Mouse (Mus musculus): ENCODE data around the gene Tas2r139. TPM values are rescaled to one million over a fixed set of nuclear protein-coding genes. Genes with fewer than 3 reads are reported as not detected.
"Not testable (repeated sequence)": the region's sequence is repeated elsewhere in the genome, so short reads cannot be mapped to it uniquely, and the experiment has no call there.

The Tas2r139 gene
- not detected in 2 replicates for polyA plus RNA-seq (2016; fragmentation: Nextera tagmentation; extraction: Ambion mirVana)

DNA sequence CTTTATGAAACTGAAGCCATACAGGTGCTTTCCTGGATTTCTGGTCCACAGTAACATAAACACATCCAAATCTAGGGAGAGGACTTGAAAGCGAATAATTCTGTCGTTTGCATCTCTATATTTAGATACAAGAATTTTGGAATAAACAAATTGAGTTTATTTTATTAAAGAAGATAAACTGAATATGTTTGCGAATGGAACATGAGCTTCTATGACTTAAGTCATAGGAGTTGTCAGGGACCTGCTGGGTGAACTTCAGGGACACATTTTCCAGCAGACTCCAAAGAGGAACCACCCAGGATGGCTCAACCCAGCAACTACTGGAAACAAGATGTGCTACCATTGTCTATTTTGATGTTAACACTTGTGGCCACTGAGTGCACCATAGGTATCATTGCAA, at the start of gene Tas2r139:
Tas2r139 (plus strand) TSS at position 301 of the 400 bp plus-strand sequence.
- H3K9me3 ChIP-seq (replicated peaks), result no peaks in the 10 kb centered on the region
- H3K4me3 ChIP-seq, result no peak within 1 kb of the TSS
- 77% methylated on average over 3 of the region's 3 CpGs for WGBS
- no peak for DNase-seq (ENCODE audit: low spot score)
- H3K4me1 ChIP-seq, result no peaks in the 10 kb centered on the region
- H3K27ac ChIP-seq, result no peak within 1 kb of the TSS
- H3K36me3 ChIP-seq, result no peaks in the 10 kb centered on the region
- H3K27me3 ChIP-seq (ENCODE audit: low read depth, poor library complexity, severe bottlenecking), result no peaks in the 10 kb centered on the region

DNA sequence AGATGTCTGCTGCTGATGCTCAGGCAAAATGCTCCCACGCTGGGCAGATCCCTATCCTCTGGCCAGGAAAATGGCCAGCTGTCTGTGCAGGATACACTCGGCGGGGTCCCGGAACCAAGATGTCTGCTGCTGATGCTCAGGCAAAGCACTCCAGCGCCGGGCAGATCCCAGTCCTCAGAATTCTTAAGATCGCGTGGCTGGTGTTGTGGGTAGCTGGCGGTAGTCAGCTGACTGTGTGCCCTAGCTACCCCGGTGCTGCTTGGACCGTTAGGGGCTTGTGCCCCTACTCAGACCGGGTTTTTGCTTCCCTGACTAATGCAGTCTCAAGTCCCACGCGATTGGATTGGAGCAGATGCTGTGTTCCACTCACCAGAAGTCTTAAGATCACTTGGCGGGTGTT, 10.4 kb downstream of the Tas2r139 start:
- WGBS, result 77% methylated on average over 15 of the region's 15 CpGs

DNA sequence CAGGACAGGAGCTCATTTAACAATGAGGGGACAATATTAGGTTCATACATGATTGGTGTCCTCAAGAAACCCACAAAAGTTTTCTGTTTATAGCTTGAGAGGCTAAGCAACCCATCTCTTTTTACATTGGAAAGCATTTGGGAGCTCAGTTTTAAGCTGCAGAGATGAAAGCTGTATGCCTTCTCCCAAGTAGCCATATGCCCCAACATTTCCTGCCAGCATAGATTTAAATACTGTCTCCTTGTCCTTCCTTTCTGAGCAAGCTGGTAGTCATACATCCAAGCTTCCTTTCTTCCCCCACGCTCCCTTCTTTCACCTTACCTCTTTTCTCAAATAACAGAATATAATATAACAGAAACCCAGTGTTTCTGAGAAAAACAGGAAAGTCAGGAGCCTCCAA, 41.7 kb downstream of the Tas2r139 start:
- Histone ChIP-seq H3K4me3 (no peak overlapping the region), H3K27me3 (ENCODE audit: low read depth, poor library complexity, severe bottlenecking) (no peaks in the 10 kb centered on the region), H3K27ac (no peak overlapping the region), H3K36me3 (no peaks in the 10 kb centered on the region), H3K4me1 (no peaks in the 10 kb centered on the region), H3K9me3 (replicated peaks) (no peaks in the 10 kb centered on the region)
- no peak for DNase-seq (ENCODE audit: low spot score)
- 79% methylated on average over 1 of the region's 1 CpGs for WGBS

More for the DNA sequence above, 10.4 kb downstream of the Tas2r139 start:
- H3K4me1 ChIP-seq; H3K27ac ChIP-seq; H3K27me3 ChIP-seq (ENCODE audit: low read depth, poor library complexity, severe bottlenecking); H3K4me3 ChIP-seq; DNase-seq (ENCODE audit: low spot score); H3K36me3 ChIP-seq; H3K9me3 ChIP-seq (replicated peaks): not testable (repeated sequence)

DNA sequence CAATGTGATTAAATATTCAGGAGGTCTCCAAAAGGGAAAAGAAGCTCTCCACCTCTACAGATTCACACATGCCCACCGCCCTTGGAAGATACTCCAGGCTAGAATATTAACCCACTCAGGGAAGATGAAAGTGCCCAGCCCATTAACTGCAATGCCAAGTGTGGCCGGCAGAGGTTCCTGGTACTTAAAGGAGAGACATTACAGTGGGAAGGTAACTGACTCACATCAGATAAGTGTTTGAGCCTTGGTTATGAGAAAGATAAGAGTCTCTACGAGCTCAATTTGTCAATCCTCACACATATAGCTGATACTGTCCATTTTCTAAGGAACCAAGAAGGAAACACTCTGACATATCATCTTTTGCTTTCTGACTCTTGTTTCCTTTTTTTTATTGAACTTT, 45.5 kb downstream of the Tas2r139 start:
- no peak for DNase-seq (ENCODE audit: low spot score)
- no peaks in the 10 kb centered on the region for H3K36me3 ChIP-seq
- no peaks in the 10 kb centered on the region for H3K27me3 ChIP-seq (ENCODE audit: low read depth, poor library complexity, severe bottlenecking)
- WGBS, result 48% methylated on average over 3 of the region's 3 CpGs
- no peaks in the 10 kb centered on the region for H3K4me1 ChIP-seq
- no peak overlapping the region for H3K4me3 ChIP-seq
- H3K27ac ChIP-seq, result no peak overlapping the region
- no peaks in the 10 kb centered on the region for H3K9me3 ChIP-seq (replicated peaks)

Other genes starting within 250 kb of the Tas2r139 start
- gene Sval1, start 189.3 kb upstream of the Tas2r139 start, polyA plus RNA-seq (2016; fragmentation: Nextera tagmentation; extraction: Ambion mirVana), result not detected in 2 replicates
- not detected in 2 replicates for gene Sval3, start 172.8 kb upstream of the Tas2r139 start, polyA plus RNA-seq (2016; fragmentation: Nextera tagmentation; extraction: Ambion mirVana)
- gene Sva, start 102.5 kb upstream of the Tas2r139 start, polyA plus RNA-seq (2016; fragmentation: Nextera tagmentation; extraction: Ambion mirVana), result not detected in 2 replicates
- not detected in 2 replicates for gene Tas2r144, start 74.4 kb downstream of the Tas2r139 start, polyA plus RNA-seq (2016; fragmentation: Nextera tagmentation; extraction: Ambion mirVana)
- 12.3 and 19.5 TPM in 2 replicates for gene Gstk1, start 105.0 kb downstream of the Tas2r139 start, polyA plus RNA-seq (2016; fragmentation: Nextera tagmentation; extraction: Ambion mirVana)
- gene Tmem139, start 121.0 kb downstream of the Tas2r139 start, polyA plus RNA-seq (2016; fragmentation: Nextera tagmentation; extraction: Ambion mirVana), result 0.25 and 1.2 TPM in 2 replicates
- gene Casp2, start 124.0 kb downstream of the Tas2r139 start, polyA plus RNA-seq (2016; fragmentation: Nextera tagmentation; extraction: Ambion mirVana), result 77.0 and 91.8 TPM in 2 replicates
- gene Clcn1, start 145.7 kb downstream of the Tas2r139 start, polyA plus RNA-seq (2016; fragmentation: Nextera tagmentation; extraction: Ambion mirVana), result 0.59 and 0.64 TPM in 2 replicates
- gene Fam131b, start 183.7 kb downstream of the Tas2r139 start, polyA plus RNA-seq (2016; fragmentation: Nextera tagmentation; extraction: Ambion mirVana), result 0.44 and 0.65 TPM in 2 replicates
- 115 and 126 TPM in 2 replicates for gene Zyx, start 208.7 kb downstream of the Tas2r139 start, polyA plus RNA-seq (2016; fragmentation: Nextera tagmentation; extraction: Ambion mirVana)
- 7.2 and 7.7 TPM in 2 replicates for gene Epha1, start 232.3 kb downstream of the Tas2r139 start, polyA plus RNA-seq (2016; fragmentation: Nextera tagmentation; extraction: Ambion mirVana)

Data from limb, embryonic 10.5 days (tissue).